Mouse (Mus musculus) induced T-regulatory cell, adult 2 months (primary cell): Measurements from ENCODE around the gene Olfr1353.
"Not testable (repeated sequence)": the region's sequence is repeated elsewhere in the genome, so short reads cannot be mapped to it uniquely, and the experiment has no call there.

Source experiments
- DNase-seq: peaks from one replicate; pipeline ENCODE4 v3.0.0-alpha.2; 2012; ENCODE audit warnings: low read depth

Olfr1353 gene

DNA sequence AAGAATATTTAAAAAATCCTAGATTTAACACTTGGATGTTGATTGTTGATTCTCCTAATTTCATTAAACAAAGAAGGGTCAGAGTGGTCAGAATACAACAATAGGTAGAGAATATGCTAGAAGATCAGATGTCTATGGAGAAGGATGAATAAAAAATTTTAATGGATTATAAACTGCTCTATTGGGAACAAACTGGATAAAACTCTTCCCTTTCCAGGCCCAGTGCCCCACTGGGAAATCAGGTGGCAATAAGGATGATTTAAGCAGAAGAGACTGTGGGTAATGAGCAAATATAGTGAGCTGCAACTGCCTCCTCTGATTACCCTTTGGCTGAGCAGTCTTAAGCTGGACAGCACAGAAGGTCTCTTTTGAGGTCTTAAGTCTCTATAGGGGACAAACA is at the start of gene Olfr1353:
Olfr1353 (plus strand) TSS at position 301 of the 400 bp plus-strand sequence.
- not testable (repeated sequence) for DNase-seq

DNA sequence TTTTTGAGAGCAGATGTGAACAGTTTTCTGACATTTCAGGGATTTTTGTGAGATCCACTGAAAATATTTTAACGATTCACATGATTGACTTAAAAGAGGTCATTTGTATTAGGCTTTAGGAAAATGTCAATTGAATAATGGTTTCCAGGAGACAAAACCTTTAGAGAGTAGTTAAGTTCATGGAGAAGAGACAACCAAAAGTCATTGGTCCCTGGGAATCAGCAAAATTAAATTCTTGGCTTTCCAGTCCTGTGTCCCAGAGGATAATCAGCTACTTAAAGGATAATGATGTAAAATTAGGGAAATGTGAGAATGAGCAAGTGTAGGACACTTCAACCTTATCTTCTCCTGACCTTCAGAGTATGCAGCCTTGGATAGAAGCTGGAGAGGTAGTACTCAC is 12.8 kb upstream of the Olfr1353 start, which contains the start of gene Olfr8:
Olfr8 (plus strand) TSS at position 301 of the 400 bp plus-strand sequence.
- DNase-seq, result not testable (repeated sequence)

DNA sequence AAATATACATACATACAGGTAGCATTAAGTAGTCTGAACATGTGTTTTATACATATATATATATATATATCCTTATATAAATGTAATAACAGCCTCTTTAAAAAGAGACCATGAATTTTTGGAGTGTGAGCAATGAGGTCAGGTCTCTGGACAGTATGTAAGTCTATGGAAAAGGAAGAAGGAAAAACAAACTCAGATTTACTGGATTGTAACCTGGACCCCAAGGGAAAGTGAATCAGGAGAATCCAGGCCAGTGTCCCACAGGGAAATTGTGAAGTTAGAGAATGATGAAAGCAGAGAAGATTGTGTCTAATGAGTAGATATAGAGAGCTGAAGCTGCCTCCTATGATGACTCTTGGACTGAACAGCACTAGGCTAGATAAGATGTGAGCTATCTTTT is 17.6 kb downstream of the Olfr1353 start, which contains the start of gene Olfr1352:
Olfr1352 (plus strand) TSS at position 301 of the 400 bp plus-strand sequence.
- no peak for DNase-seq

DNA sequence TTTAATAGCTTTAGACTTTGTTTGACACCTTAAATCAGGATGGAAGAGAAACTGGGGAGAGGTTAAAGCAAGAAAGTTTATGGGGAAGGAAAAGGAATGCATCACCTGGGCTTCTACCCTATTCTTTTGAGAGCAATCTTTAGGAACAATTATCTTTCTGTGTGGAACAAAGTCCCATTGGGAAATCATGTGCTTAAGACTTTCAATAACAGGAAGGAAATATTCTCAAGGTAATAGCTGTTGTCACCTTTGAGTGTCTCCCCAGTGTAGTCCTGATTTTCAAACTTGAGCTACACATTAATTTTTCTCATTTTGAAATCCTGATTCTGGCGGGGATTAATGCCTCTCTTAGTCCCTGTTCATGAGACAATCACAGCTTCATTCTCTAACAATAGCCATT is 49.1 kb downstream of the Olfr1353 start, which contains the start of gene Olfr1351:
Olfr1351 (plus strand) TSS at position 301 of the 400 bp plus-strand sequence.
- no peak for DNase-seq
